Mouse (Mus musculus) stomach, embryonic 16.5 days (tissue): ENCODE results near the gene Obsl1. TPM values are rescaled to one million over a fixed set of nuclear protein-coding genes. Genes with fewer than 3 reads are reported as not detected.

Source experiments
- ATAC-seq: fragments of 200-750 bp; cut with Nextera tagmentation; 2 replicates; pipeline ENCODE4 v1.8.0; 2017; ENCODE audit warnings: moderate number of reproducible peaks, moderate TSS enrichment; ENCODE audit not compliant: insufficient read depth, low FRiP score
- H3K27ac ChIP-seq: fragments of 300-500 bp; sonication (generic); 2 replicates; pipeline ENCODE4 v1.5.1; 2014; ENCODE audit warnings: low read length
- H3K27me3 ChIP-seq: fragments of 300-500 bp; sonication (generic); 2 replicates; pipeline ENCODE4 v1.6.1; 2014; ENCODE audit warnings: low read length, control low read depth, mixed read lengths; ENCODE audit not compliant: control insufficient read depth, insufficient read depth
- H3K36me3 ChIP-seq: fragments of 300-500 bp; sonication (generic); 2 replicates; pipeline ENCODE4 v1.6.1; 2014; ENCODE audit warnings: low read length; ENCODE audit not compliant: control insufficient read depth, insufficient read depth
- H3K4me1 ChIP-seq: fragments of 300-500 bp; sonication (generic); 2 replicates; pipeline ENCODE4 v1.6.1; 2014; ENCODE audit warnings: low read length, control low read depth, mixed read lengths; ENCODE audit not compliant: control insufficient read depth, insufficient read depth
- H3K4me2 ChIP-seq: fragments of 300-500 bp; sonication (generic); 2 replicates; pipeline ENCODE4 v1.6.1; 2014; ENCODE audit warnings: low read depth, low read length, mixed read lengths
- H3K4me3 ChIP-seq: fragments of 300-500 bp; sonication (generic); replicated peaks from 2 replicates; pipeline ENCODE4 v1.5.1; 2014; ENCODE audit warnings: mild to moderate bottlenecking, low read length
- H3K9ac ChIP-seq: fragments of 300-500 bp; sonication (generic); 2 replicates; pipeline ENCODE4 v1.6.1; 2014; ENCODE audit warnings: low read length
- H3K9me3 ChIP-seq: fragments of 300-500 bp; sonication (generic); replicated peaks from 2 replicates; pipeline ENCODE4 v1.6.1; 2016; ENCODE audit warnings: low read length, control low read depth; ENCODE audit not compliant: control insufficient read depth
- WGBS: fragments of 180-500 bp; shearing (Covaris S2); extraction: QIAGEN DNeasy Blood & Tissue Kit; methylation state at CpG from one replicate; pipeline ENCODE4 v1.1.7; 2014; 5-methylcytosine and 5-hydroxymethylcytosine counted together
- polyA plus RNA-seq: library from polyadenylated mRNA; unstranded; fragments of >200 nt; fragmentation: Nextera tagmentation; extraction: Ambion mirVana; gene quantifications from 2 replicates; pipeline ENCODE4 v1.2.1, GENCODE M21; 2015

The Obsl1 gene
- polyA plus RNA-seq, 1 experiment from 2014 or later: 44.4 TPM

DNA sequence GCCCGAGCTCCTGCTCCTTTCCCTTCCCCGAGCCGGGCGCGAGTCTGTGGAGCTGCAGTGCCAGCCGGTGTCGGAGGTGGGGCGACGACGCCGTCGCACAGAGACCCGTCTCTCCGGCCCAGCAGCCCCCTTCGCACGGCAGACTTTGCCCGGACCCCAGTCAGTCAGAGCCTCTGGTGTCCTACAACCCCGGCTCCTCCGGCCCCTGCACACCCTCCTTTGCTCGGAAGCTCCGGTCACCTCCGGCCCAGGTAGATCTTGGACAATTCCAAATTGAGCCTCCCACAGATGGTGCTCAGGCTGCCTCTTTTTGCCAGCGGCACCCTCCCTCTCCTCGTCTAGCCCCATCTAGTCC lies 26.6 kb downstream of the Obsl1 start:
- peaks cover 10% of the 10 kb centered on the region for H3K36me3 ChIP-seq
- under 1% methylated on average over 24 of the region's 24 CpGs for WGBS
- H3K4me3 ChIP-seq: peak overlapping the region; percentile 75
- no peak overlapping the region for H3K27ac ChIP-seq
- H3K9me3 ChIP-seq: no peaks in the 10 kb centered on the region
- H3K27me3 ChIP-seq: peaks cover 30% of the 10 kb centered on the region
- H3K4me2 ChIP-seq: peak overlapping the region; percentile 51
- no peak for ATAC-seq
- no peak overlapping the region for H3K9ac ChIP-seq
- H3K4me1 ChIP-seq: peaks cover 18% of the 10 kb centered on the region; the same call in 1 of the 2 replicates

DNA sequence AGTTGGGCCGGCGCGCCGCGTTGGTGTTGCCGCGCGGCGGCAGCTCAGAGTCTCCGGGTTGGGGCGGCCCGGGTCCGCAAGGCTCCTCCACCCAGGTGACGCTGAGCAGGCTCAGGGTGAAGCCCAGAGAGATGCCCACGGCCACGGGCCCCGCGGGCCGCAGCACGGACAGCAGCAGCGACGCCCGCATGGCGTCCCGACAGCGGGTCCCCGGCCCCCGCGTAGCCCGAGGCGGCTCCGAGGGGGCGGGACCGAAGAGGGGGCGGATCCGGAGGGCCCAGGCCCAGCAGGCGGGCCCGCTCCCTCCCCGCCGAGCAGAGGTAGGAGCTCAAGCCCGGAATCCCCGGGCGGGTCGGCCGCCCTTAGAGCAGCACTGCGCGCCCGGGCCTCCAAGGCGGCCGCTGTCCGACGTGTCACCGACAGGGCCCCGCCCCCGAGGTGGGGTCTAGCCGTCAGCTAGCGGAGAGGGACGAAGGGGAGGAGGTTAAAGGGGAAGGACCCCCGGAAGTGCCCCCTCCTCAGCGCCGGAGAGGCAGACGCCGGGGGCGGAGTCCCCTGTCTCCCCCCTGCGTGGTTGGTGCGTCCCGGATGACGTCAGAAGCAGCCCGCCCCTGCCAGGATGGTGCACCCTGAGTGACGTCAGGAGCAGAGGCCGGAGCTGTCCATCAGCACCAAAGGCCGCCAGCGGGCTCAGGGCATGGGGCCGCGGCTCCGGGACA lies 27.2 kb downstream of the Obsl1 start, which contains the start of the genes Chpf and Tmem198:
Chpf (minus strand) TSS at position 392 of the 719 bp plus-strand sequence.
Tmem198 (plus strand) TSS at position 617 of the 719 bp plus-strand sequence.
- peak; percentile 92 for ATAC-seq

DNA sequence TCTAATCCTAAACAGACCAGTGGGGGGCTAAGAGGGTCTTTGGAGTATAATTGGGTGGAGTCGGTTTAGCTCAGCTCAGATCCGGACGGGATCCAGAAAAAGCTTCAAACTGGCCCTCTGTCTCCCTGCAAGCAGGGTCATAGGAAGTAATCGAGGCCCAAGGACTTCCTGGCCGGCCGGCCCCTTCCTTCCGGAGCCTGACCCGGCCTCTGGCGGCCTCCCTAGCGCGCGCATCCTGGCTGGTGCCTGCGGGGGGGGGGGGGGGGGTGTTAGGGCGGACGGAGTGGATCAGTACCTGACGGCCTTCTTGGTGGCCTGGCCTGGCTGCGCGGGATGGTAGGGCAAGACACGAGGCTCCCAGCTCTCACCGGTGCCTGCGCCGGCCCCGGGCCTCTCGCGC lies 27.8 kb downstream of the Obsl1 start:
- WGBS: 1% methylated on average over 21 of the region's 25 CpGs
- H3K4me2 ChIP-seq: peak overlapping the region; percentile 51
- ATAC-seq: no peak
- no peaks in the 10 kb centered on the region for H3K9me3 ChIP-seq
- H3K27ac ChIP-seq: peak overlapping the region; percentile 78
- H3K4me3 ChIP-seq: peak overlapping the region; percentile 75
- H3K4me1 ChIP-seq: peaks cover 18% of the 10 kb centered on the region; the same call in 1 of the 2 replicates
- H3K36me3 ChIP-seq: peaks cover 13% of the 10 kb centered on the region
- peak overlapping the region; percentile 83 for H3K9ac ChIP-seq
- peaks cover 27% of the 10 kb centered on the region for H3K27me3 ChIP-seq

More for the DNA sequence above, 27.2 kb downstream of the Obsl1 start, which contains the start of the genes Chpf and Tmem198:
- WGBS: under 1% methylated on average over 64 of the region's 76 CpGs
- H3K4me3 ChIP-seq: peak within 1 kb of the TSS; percentile 75
- H3K9me3 ChIP-seq: no peaks in the 10 kb centered on the region
- H3K27ac ChIP-seq: peak within 1 kb of the TSS; percentile 78
- H3K9ac ChIP-seq: peak within 1 kb of the TSS; percentile 83
- peaks cover 18% of the 10 kb centered on the region; the same call in 1 of the 2 replicates for H3K4me1 ChIP-seq
- H3K27me3 ChIP-seq: peaks cover 30% of the 10 kb centered on the region
- H3K36me3 ChIP-seq: peaks cover 10% of the 10 kb centered on the region
- H3K4me2 ChIP-seq: peak within 1 kb of the TSS; percentile 51

DNA sequence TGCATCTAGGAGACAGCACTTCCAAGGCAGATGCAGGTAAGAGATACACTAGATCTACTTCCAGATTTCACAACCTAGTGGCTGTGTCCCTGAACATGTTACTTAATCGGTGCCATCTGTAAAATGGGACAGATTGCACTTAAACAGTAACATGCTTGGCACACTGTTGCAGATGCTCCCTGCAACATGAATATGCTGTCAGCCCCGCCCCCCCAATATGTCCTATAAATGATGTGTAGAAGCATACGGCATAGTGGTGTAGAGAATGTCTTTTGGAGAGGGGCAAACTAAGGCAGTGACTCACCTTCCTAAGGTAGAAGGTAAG lies 28.3 kb downstream of the Obsl1 start:
- no peak for ATAC-seq
- Histone ChIP-seq H3K27ac (no peak overlapping the region), H3K4me3 (peak overlapping the region; percentile 75), H3K4me1 (peaks cover 18% of the 10 kb centered on the region; the same call in 1 of the 2 replicates), H3K27me3 (peaks cover 23% of the 10 kb centered on the region), H3K36me3 (peaks cover 13% of the 10 kb centered on the region), H3K9ac (peak overlapping the region; percentile 83), H3K4me2 (peak overlapping the region; percentile 51), H3K9me3 (no peaks in the 10 kb centered on the region)
- 53% methylated on average over 3 of the region's 3 CpGs for WGBS

DNA sequence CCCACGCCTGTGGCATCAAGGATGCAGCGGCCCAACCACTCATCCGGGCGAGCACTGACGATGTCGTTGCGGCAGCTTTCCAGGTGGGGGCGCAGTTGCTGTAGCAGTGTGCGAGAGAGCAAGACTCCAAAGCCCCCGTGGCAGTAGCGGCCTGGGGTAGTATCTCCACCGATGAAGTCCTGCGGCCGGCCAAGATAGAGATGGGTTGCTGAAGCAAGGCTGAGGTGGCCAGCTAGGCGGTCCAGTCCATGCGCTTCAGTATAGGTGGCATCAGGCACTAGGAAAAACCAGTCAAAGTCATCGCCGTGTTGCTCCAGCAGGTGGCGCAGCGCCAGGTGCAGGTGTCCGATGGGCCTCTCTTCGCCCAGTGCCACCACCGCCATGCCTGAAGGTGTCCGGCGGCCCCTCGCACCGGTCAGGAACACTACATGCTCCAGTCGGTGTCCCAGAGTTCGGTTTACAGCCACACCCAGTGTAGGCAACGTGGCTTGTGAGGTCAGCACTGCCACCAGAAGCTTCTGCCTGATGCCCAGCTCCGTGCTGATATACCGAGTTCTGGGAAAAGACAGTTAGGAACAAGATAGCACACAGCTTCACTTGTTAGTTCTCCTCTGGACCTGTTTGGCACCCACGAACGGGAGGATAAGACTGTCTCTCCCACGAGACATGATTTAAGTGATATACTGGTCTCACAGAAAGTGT lies 28.8 kb downstream of the Obsl1 start:
- Histone ChIP-seq H3K36me3 (peaks cover 13% of the 10 kb centered on the region), H3K4me3 (peak overlapping the region; percentile 20; the same call in 1 of the 2 replicates), H3K4me2 (peak overlapping the region; percentile 51), H3K9ac (no peak overlapping the region), H3K9me3 (no peaks in the 10 kb centered on the region), H3K27ac (no peak overlapping the region), H3K27me3 (peaks cover 18% of the 10 kb centered on the region; the same call in 1 of the 2 replicates), H3K4me1 (peaks cover 18% of the 10 kb centered on the region; the same call in 1 of the 2 replicates)
- ATAC-seq: no peak
- 16% methylated on average over 35 of the region's 35 CpGs for WGBS

DNA sequence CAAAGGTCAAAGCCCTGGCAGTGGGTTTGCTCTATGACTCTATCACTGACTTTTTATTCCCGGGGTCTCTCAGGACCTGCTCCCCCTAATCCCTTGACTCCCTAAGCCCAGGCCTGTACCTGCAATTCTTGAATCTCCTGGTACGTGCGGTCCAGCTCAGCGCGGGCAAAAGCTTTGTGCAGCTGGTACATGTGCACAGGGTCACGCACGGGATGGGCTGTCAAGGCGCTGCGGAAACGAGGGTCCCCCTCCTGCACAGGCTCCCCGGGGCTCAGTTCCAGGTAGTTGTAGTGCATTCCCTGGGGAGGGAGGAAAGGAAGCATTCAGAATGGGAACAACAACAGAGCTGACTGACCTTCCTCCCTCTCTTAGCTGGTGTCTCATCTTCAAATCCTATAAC lies 29.8 kb downstream of the Obsl1 start:
- Histone ChIP-seq H3K9ac (no peak overlapping the region), H3K4me3 (no peak overlapping the region), H3K4me2 (no peak overlapping the region), H3K27me3 (peaks cover 10% of the 10 kb centered on the region; the same call in 1 of the 2 replicates), H3K36me3 (peaks cover 13% of the 10 kb centered on the region), H3K4me1 (peaks cover 18% of the 10 kb centered on the region; the same call in 1 of the 2 replicates), H3K9me3 (no peaks in the 10 kb centered on the region), H3K27ac (no peak overlapping the region)
- ATAC-seq: no peak
- 92% methylated on average over 11 of the region's 11 CpGs for WGBS

DNA sequence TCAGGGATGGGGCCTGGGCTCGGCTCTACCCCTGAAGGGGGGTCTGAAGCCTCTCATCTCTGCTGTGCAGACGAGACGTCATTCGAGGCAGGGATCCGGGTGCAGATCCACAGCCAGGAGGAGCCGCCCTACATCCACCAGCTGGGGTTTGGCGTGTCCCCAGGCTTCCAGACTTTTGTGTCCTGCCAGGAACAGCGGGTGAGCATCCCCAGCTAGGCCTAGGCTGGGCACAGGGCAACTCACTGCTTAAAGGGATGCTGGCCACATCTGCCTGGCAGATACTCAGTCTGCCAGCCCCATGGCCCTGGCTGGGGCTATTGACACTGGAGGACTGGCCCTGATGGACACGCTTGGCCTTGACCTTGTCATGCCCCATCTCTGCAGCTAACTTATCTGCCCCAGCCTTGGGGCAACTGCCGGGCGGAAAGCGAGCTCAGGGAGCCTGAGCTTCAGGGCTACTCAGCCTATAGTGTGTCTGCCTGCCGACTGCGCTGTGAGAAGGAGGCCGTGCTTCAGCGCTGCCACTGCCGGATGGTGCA lies 36.9 kb downstream of the Obsl1 start:
- H3K9me3 ChIP-seq: no peaks in the 10 kb centered on the region
- no peak overlapping the region for H3K9ac ChIP-seq
- H3K27me3 ChIP-seq: peaks cover 9% of the 10 kb centered on the region
- peaks cover 3% of the 10 kb centered on the region; the same call in 1 of the 2 replicates for H3K36me3 ChIP-seq
- no peak overlapping the region for H3K4me3 ChIP-seq
- H3K27ac ChIP-seq: no peak overlapping the region
- peaks cover 6% of the 10 kb centered on the region; the same call in 1 of the 2 replicates for H3K4me1 ChIP-seq
- no peak overlapping the region for H3K4me2 ChIP-seq
- 78% methylated on average over 17 of the region's 17 CpGs for WGBS
- no peak for ATAC-seq

DNA sequence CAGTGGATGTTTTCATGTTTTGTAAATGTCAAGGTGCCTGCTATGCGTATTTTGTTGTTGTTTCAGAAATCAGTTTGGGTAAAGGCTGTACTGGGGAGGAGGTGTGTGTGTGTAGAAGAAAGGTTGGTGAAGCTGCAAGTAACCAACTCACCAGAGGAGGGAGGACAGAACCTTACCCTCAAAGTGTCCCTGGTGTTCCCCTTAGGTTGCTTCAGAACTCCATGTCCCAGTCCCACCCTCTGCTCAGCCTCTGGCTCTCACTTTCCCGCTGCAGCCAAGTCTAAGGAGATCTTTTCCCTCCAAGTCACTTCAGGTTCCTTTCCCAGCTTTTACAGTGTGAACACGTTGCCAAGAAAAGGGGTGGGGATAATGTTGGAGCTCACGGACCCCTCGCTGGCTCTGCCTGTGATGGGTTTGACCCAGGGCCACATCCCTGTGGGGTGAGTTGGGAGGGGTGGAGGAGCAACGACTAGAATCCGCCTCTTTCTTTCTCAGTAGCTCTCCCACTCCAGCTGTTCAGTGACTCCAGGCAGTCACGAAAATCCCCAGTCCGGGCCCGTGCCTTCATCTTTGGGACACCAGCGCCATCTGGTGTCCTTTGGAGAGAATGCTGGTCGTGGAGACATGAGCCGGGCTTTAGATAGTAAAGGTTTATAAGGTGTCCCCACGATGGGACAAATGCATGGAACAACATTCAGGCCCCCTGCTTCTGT lies 38.9 kb downstream of the Obsl1 start:
- H3K27ac ChIP-seq: no peak overlapping the region

More for the DNA sequence above, 38.9 kb downstream of the Obsl1 start:
- Histone ChIP-seq H3K9me3 (no peaks in the 10 kb centered on the region), H3K27me3 (peaks cover 9% of the 10 kb centered on the region), H3K36me3 (no peaks in the 10 kb centered on the region), H3K4me1 (peaks cover 6% of the 10 kb centered on the region; the same call in 1 of the 2 replicates), H3K4me2 (no peak overlapping the region), H3K9ac (peak overlapping the region; percentile 47; the same call in 1 of the 2 replicates), H3K4me3 (no peak overlapping the region)
- WGBS: 9% methylated on average over 14 of the region's 14 CpGs
- peak; percentile 82 for ATAC-seq
